Mouse (Mus musculus) cerebellum, adult 11-12 months (tissue): ENCODE results near the gene Tenm2.

ENCODE experiments used
- DNase-seq: peaks from one replicate; pipeline ENCODE4 v3.0.0; 2022

Gene Tenm2

DNA sequence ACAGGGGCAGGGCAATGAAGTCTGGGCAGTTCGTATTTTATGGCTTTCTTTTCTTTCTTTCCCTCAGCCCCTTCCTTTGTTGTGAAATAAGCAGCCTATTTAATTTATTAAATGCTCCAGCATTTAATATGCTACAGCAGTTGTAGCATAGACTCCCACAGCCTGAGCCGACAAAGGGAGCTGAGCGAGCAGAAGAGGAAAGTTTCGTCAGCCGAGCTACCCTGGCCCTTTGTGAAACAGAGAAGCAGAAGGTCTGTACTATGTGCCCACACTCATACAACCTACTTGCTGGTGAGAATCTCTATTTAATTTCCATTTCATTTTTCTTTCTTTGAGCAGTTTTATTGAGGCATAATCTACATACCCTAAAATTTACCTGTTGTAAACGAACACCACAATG, 1127.9 kb downstream of the Tenm2 start:
- no peak for DNase-seq

DNA sequence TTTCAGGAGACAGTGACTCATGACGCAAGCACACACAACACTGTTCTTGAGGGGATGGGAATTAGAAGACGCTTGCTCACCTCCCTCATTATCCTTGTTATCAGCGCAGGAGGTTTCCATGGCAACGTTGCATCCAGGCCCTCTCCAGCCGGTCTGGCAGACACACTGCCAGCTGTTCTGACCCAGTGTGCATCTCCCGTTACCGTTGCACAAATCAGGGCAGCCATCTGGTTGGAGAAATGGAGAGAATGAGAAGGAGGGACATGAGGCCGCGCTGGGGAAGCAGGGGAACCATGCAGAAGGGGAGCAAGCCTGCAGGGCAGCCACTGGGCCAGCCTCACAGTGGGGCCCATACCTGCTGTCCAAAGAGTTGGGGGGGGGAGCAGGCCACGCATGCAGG, 1129.1 kb downstream of the Tenm2 start:
- no peak for DNase-seq

DNA sequence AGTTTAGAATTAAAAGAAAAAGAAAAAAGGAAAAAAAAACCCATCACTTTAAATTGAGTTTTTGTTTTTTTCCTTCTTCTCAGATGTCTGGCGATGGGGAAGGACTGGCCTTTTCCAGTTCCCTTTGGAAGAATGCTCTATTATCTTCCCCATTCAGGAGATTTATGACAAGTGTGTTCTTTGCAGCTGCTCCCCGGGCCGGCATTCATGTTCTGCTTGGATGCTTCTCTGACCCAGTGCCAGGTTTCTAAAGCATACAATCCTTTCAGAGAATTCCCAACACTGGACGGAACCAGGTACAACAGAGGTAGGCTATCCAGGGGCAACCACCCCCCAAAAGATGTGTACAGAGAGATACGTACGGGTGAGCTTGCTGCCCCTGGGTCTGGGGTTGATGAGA, 1132.2 kb downstream of the Tenm2 start:
- DNase-seq, result no peak

DNA sequence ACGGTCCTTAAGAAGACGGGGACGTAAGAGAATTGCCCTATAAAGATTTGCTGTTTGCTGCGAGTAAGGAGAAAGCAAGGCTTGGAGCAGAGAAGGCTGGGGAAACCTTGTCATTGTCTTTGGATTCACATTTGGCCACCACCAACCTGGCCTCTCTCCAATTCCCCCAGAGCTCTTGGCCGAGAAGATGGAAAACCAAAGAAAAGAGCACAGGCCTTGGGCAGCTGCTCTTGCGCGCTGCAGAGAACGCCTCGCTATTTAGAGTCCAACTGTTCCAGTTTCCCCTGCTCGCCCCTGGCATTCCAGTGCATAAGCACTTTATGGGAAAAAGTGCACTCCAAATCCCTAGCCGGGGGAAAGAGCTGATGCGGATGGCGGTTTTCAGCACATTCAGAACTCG, 1139.5 kb downstream of the Tenm2 start:
- peak; percentile 44 for DNase-seq

DNA sequence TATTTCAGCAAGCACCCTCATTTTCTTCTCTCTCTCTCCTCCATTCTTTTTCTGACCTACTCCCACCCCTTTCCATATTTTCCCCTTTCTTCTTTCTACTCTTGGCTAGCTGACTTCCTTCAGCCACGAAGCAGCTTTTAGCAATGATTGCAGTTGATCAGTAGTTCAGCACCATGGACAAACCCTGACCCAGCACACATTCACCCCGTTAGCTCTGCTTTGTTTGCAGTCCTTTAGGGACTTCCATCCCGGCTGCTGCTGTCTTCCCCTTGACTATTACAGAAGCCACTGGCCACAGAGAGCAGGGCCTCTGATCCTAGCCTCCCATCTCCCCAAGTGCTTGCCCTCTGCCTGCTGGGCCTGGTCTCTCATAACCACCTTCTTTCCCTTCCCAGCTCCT, 1145.6 kb downstream of the Tenm2 start:
- no peak for DNase-seq

DNA sequence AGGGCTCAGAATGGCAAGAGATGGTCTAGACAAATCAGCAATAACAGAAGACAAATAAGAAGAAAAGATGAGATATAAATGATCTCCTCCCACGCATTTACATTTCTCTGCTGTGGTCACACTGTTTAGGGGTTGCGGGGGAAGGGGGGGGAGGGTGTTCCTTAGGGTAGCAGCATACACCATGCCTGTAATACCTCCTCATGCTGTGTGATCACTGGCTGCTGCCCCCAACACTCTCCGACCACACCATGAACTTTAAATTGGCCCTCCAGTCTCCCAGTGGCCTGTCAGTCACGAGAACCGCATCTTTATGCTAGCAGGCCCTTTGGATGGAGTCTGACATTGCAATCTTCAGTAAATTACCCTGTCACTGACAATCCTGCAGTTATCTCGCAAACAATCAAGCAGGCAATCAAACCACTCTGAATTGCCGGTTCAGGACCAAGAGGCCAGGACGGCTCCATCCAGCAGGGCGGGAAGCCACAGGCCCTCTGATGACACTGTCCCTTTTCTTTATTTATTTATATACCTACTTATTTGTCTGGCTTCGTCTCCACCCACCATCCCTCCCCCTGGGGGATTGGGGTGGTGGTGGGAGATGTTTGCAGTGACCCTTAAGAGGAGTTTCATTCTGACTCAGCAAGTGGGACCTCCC, 1154.2 kb downstream of the Tenm2 start:
- no peak for DNase-seq

DNA sequence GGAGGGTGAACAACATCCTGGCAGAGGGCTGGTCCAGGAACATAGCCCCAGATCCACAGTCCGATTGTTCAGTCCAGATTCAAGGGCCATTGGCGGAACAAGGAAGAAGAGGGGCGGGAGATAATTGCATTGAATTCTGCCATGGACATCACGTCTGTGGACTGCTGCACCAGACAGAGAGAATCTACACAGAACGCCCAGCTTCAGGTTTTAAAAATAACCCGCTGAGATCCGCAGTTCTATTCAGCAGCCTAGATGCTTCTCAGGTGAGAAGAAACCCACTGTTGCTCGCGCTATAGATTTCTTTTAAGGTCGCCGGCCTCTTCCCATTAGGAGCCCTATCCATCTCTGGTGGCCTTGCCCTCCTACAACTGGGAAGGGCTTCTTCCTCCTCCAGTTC, 1155.0 kb downstream of the Tenm2 start:
- DNase-seq, result no peak

DNA sequence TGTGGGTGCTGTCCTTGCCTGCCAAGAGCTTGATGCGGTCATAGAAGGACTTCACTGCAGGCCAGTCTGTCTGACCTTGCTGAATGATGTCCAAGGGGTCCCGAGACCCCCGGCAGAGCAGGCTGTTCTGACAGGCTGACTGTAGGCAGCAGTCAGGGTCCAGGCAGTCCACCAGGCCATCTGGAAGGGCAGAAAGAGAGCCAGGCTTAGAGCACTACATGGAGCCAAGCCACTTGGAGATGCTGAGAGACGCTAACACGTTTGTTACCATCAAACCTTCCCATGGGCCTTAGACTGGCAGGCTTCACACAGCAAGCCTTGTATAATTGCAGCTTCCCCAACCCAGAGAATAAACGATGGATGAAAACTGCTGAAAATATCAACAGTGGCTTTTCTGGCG, 1157.4 kb downstream of the Tenm2 start:
- no peak for DNase-seq

DNA sequence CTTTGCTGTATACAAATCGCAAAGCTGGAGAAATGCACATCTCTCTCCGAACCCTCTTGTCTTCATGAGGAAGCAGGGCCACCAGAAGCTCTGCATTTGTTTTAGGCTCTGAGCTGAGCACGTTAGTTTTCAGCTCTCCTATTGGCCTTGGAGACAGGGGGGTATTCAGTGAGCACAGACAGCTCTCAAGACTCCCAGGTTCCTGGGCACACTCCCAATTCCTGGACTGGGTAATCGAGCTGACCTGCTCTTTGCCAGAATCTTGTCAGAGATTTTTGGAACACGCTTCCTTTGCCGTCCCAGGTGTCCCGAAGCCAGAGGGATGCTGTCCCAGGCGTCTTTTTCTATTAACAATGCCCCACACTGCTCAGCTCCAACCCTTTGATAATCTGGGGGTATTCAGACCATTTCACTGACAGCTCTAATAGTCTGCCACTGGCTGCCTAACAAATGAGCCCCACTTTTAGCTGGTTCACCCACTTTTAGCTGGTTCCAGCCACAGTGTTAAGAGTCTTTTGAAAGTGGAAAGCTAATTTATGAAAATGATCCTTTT, 1161.7 kb downstream of the Tenm2 start:
- DNase-seq, result peak; percentile 82

DNA sequence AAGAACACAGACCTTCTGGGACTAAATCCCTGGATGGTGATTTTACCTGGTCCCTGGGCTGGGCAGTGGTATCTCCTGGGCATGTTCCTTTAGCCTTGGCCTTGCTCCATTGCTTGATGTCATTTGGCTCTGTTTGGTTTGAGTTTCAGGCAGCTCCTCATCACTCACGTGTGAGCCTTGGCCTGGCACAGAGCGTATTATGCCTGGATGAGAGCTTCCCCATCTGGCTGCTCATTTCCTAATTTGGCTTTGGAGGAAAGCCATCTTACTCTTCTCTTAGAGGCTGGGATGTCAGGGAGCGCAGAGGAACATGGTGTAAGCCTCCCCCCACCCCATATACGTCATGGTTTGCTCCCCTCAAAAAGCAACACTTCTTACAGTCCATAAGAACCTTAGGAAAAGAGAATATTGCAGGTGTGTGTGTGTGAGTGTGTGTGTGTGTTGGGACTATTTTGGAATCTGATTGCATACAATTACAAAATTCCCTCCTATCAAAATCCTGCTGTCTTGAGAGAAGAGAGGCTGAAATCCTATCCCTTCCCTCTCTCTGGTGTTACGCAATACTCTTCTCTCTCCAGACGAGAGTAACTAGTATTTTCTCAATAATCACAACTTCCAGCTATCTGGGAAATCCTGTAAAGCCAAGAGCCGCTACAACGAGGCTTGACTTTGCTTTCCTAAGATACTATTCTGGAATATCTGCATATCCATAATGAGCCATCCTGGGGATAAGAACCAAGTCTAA, 1162.5 kb downstream of the Tenm2 start:
- peak; percentile 87 for DNase-seq

DNA sequence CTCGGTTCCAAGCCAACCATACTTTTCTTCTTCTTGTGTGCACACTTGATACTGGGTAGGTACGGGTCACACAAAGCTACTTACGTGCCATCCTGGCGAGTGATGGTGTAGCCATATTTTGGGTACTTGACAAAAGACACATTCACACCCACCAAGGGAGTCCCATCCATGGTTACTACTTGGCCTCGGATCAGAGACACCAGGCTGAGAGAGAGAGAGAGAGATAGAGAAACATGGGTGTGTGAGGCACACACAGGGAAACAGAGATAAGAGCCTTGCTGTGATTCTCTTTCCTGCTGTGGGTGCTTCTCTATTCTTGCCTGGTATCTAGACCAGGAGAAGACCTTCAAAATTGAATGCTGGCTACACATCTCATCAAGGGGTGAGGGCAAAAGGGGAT, 1163.1 kb downstream of the Tenm2 start:
- peak; percentile 26 for DNase-seq

DNA sequence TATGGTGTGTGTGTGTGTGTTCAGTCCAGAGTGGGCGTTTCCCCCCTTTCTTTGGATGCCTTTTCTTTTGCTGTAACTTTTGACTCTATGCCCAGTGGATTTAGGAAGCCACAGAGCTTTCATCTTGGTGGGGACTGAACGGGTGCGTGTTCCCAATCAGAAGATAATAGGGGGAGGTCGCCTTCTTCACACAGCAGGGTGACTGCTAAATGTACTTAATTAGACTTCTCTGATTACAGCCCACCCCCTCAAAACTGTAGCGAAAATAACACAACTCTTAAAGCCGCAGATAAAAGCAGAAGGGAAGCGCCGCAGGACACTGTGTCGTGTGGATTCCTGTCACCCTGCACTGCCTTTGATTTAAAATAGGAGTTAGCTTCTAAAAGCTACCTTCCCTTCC, 1163.7 kb downstream of the Tenm2 start:
- DNase-seq, result no peak

DNA sequence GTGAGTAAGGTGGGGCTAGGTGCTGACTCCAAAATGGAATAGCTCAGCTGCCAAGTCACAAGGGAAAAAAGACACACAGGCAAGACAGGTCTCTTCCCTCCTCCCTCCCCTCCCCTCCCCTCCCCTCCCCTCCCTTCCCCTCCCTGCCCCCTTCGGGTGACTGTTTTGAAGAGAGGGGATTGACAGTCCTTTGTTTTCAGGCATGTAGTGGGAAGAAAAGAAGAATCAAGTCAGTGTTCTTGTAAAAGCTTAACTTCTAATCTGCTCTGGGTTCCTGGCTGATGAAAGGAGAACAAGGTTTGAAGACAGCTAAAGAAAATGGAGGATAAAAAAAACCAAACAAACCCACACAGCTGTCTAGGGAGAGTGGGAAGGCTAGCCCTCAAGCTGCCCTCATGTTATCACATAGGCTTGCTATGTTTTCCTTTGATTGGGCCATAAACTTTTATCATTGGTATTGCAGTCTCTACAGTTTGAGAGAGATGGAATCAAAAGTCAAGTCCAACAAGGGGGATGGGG, 1176.4 kb downstream of the Tenm2 start:
- no peak for DNase-seq

DNA sequence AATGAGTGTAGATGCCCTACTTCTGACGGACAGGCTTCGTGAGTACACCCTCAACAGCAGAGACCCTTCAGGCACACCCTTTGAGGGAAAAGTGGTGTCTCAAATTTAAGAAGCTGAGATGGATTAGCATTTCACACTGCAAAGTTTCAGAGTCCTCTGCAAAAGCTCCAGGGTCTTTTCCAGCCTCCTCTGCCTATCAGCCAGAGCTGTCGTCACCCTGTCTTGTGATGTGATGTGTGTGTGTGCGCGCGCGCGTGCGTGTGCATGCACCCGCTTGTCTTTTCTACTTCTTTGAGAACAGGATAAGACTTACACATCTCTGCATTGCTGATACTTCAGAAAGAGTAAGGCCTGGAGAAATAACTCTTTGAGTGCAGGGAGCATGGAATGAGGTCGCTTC, 1179.2 kb downstream of the Tenm2 start:
- DNase-seq, result no peak

DNA sequence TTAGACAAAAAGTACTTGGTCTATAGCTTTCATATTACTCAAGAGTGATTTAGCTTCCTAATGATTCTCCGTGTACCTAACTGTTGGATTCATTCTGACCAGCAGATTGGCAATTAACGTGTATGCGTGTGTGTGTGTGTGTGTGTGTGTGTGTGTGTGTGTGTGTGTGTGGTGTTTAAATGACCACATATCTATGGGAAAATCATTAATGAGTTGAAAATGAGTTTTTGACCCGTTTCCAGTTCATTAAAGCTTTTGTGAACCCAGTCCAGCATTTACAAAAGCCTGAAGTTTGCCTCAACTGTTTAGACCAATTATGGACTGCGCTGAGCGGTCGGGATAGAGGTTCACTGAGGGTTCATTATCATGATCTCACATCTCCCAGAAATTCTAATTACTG, 1181.4 kb downstream of the Tenm2 start:
- DNase-seq, result no peak

DNA sequence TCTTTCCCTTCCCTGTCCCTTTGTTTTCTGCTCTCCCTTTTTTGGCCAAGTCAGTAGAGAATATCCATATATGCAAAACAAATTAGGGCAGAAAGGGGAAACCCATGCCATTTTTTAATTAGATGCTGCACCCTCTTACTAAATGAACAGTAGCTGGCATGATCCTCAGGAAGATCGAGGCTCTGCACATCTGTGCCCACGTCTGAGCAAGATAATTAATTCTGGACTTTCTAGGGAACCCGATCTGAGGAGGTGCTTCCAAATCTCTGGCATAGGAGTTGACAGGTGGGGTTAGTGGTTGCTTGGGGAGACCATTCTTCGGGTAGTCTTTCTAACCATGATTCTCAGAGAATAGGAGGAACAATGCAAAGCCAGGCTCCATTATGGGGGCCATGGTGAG, 1182.3 kb downstream of the Tenm2 start:
- no peak for DNase-seq

DNA sequence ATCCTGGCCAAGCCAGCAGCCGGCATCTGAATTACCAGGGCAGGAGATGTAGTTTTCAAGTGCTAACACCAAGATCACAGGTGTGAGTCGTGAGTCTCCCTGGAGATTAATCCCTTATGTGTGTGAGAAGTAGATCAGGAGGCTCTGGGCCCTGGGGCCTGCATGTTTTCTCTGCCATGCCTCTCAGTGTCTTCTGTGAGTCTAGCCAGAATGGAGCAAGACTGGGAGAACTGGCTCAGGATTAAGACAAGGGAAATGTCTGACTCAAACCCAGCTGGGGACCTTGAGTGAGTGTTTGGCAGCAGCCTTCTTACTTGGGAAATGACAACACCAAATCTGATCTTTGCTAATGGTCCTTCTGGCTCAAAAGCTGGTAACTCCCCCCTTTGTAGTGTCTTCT, 1183.2 kb downstream of the Tenm2 start:
- no peak for DNase-seq

DNA sequence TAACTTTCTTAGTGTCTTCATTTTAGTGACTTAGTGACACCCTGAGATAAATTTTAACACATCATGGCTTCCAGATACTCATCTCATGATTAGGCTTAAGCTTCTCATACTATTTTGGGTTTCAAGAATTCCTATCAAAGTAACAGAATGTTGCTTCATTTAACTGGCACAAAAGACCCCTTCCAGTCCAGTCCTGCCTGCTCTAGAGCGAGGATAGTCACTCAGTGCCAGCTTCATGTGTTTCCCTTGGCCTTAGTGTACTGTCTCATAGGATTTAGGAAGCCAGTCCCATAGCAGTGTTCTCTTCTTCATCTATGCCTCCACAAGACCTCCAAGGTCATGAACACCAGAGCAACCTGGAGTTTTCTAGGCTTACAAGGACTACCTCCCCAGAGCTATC, 1183.7 kb downstream of the Tenm2 start:
- no peak for DNase-seq

DNA sequence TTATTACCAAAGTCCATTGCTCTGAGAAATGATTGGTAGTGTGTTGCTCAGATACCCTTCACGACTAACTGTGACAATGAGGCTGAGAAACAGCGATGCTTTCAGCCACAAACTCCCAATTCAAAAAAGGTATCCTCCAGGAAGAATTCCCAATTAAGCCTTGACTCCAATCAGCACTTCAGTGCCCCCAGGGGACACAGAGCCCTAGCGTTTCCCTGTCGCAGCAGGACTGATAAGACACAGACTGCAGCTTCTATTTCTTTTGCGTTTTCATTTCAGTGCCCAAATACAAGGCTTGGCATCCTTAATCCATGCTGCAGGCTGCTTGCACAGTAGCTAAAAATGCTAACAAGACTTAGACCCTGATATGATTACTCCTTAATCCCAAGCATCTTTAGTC, 1186.2 kb downstream of the Tenm2 start:
- DNase-seq, result no peak

DNA sequence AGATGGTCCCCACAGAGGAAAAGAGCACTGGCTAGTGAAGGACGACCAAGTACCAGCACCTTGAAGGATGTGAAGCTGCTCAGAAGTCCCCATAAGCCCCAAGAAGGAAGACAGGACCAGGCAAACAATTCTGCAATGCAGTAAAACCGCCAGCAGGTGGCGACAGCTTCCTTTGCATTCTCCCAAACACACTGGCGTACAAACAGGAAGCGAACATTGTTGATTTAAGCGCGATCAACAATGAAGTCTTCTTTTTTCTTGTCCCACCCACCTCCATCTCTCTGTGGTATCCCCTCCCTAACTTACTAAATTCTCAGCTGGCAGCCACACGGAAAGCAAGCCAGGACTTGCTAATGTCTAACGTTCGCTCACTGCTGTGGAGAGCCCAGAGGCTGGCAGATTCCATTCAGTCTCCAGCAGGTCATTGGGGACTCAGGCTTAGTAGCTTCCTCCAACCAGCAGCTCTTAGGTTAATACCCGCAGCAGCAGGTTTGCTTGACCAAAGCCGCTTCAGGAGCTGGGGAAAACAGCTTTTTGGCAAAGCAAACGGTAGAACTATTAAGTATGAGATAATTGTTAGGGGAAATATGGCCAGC, 1190.0 kb downstream of the Tenm2 start:
- peak; percentile 63 for DNase-seq

DNA sequence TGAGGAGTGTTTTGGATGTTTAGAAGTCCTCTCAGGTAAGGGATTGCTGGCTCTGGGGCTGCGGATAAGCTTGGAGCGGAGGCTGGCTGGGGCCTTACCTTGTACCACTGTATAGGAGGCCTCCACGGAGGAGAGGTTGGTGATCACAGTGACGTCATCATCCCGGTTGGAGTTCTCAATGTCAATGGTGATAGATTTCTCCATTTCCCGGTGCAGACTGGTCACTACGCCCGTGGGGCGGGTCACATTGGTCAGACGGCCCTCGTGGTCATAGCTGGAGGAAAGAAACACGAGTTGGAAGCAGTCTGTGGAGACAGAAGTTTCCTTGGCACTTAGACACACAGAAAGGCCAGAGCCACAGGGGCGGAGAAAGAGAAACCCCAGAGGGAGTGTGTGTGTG, 1194.4 kb downstream of the Tenm2 start:
- DNase-seq, result no peak

DNA sequence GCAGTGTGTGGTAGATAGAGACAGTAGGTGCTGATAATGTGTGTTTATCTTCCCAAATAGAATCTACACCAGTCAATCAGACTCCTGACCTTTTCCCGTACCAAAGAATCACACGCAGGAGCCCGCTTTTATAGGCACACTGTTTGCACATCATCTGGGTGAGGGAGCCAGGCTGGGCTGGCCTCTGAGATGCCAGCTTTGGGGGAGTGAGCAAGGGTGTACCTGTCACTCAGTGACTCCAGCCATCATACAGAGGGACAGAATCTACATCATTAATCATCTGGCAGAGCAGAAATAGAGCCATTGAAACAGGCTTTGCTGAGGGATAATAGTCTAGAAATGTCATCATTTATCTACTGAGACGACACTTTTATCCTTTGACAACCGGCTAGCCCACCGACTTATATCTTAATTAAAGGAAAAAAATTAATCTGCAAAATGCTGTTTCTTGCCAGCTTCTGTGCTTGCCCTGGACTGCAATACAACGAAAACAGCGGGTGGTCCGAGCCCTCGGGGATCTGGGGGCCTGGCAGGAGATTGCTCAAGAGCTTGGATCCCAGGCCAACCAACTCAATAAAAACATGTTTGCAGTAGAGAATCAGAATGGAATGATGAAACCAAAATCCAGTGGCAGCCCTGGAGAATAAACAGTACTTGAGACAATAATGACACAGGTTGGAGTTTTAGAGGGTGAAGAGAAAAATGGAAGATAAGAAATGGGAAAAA, 1195.1 kb downstream of the Tenm2 start:
- no peak for DNase-seq

DNA sequence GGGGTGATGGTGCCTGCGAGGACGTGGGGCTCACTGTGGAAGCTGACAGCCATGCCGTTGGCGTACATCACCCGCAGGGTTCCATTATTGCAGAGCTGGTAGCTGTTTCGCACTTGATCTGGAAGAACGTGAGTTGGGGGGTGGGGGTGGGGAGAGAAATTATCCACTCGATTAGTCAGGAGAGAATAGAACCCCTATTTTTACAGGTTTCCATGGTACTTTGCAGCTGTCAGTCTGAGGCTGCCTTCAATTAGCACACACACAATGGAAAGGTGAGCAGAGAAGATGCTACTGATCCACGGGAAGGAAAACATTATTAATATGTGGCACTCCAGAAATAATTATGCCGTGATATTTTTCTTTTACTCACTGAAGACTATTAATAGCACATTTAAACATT, 1195.9 kb downstream of the Tenm2 start:
- DNase-seq, result no peak
